Mouse (Mus musculus) bone marrow, adult 2 months (tissue): Measurements from ENCODE around the gene Sgsh. TPM values are rescaled to one million over a fixed set of nuclear protein-coding genes. Genes with fewer than 3 reads are reported as not detected.
A peak's percentile ranks its signal among the peaks of the same experiment; 100 is the strongest.

Source experiments
- H3K27ac ChIP-seq: fragments of 200-500 bp; 2 replicates; pipeline ENCODE4 v1.5.1; 2012; ENCODE audit warnings: low read depth, mild to moderate bottlenecking, control low read depth, inconsistent platforms, low read length; ENCODE audit not compliant: control insufficient read depth, poor library complexity, insufficient read depth
- H3K4me1 ChIP-seq: fragments of 200-500 bp; 2 replicates; pipeline ENCODE4 v1.6.1; 2011; ENCODE audit warnings: low read length; ENCODE audit not compliant: control insufficient read depth, insufficient read depth
- H3K4me3 ChIP-seq: fragments of 200-500 bp; replicated peaks from 2 replicates; pipeline ENCODE3; 2011; ENCODE audit warnings: mild to moderate bottlenecking, low read depth, low read length, control low read depth; ENCODE audit not compliant: control insufficient read depth
- CTCF ChIP-seq: fragments of 200-500 bp; IDR thresholded peaks from 2 replicates; pipeline ENCODE4 v1.5.1; 2011; ENCODE audit warnings: low read length, control low read depth; ENCODE audit not compliant: control insufficient read depth, insufficient read depth
- POLR2A ChIP-seq: fragments of 200-500 bp; IDR thresholded peaks from 2 replicates; pipeline ENCODE4 v1.6.1; 2011; ENCODE audit warnings: low read depth, mild to moderate bottlenecking, control low read depth, low read length, borderline replicate concordance; ENCODE audit not compliant: control insufficient read depth
- WGBS: fragments of 180-500 bp; shearing (Covaris S2); methylation state at CpG from one replicate; pipeline ENCODE4 v1.1.7; 2018; 5-methylcytosine and 5-hydroxymethylcytosine counted together
- polyA plus RNA-seq: library from polyadenylated mRNA; stranded (reverse); fragments of >200 nt; gene quantifications from 2 replicates; pipeline ENCODE4 v1.2.4, GENCODE M21; 2011; ENCODE audit warnings: low replicate concordance; ENCODE audit not compliant: missing spikeins, insufficient read depth, insufficient read length

Sgsh gene
- polyA plus RNA-seq, 1 experiment, result 12.0 TPM

GRCm38 (mm10) chr11:119384904-119385303 lies 29.6 kb upstream of the Sgsh start:
- 2% methylated on average over 4 of the region's 4 CpGs for WGBS

GRCm38 (mm10) chr11:119382338-119382850 lies 27.1 kb upstream of the Sgsh start:
- H3K27ac ChIP-seq, result no peak overlapping the region
- TF ChIP-seq POLR2A (no peak), CTCF (no peak)
- no peak overlapping the region for H3K4me3 ChIP-seq
- H3K4me1 ChIP-seq, result no peaks in the 10 kb centered on the region; the same call in none of the 2 replicates
- WGBS, result 21% methylated on average over 6 of the region's 6 CpGs

More at GRCm38 (mm10) chr11:119384904-119385303, 29.6 kb upstream of the Sgsh start:
- no peak for TF ChIP-seq POLR2A
- no peak for TF ChIP-seq CTCF
- Histone ChIP-seq H3K4me3 (no peak overlapping the region), H3K4me1 (peaks cover 2% of the 10 kb centered on the region), H3K27ac (no peak overlapping the region)

- H3K4me3 ChIP-seq, result no peak overlapping the region
- H3K27ac ChIP-seq, result no peak overlapping the region
- TF ChIP-seq CTCF, result no peak
- TF ChIP-seq POLR2A, result no peak
- WGBS, result 76% methylated on average over 9 of the region's 9 CpGs
- peaks cover 3% of the 10 kb centered on the region for H3K4me1 ChIP-seq
These were observed 26.4 kb upstream of the Sgsh start for GRCm38 (mm10) chr11:119381631-119382337.

- WGBS, result 91% methylated on average over 1 of the region's 1 CpGs
- TF ChIP-seq POLR2A, result no peak
- no peak for TF ChIP-seq CTCF
- Histone ChIP-seq H3K4me3 (no peak overlapping the region), H3K4me1 (peaks cover 10% of the 10 kb centered on the region), H3K27ac (no peak overlapping the region)
These were observed 23.2 kb upstream of the Sgsh start for GRCm38 (mm10) chr11:119378551-119378950.

- H3K27ac ChIP-seq, result peak overlapping the region; percentile 83
- WGBS, result 56% methylated on average over 11 of the region's 11 CpGs
- H3K4me3 ChIP-seq, result no peak overlapping the region
- peaks cover 10% of the 10 kb centered on the region; the same call in 1 of the 2 replicates for H3K4me1 ChIP-seq
- TF ChIP-seq CTCF (no peak), POLR2A (no peak)
These were observed 22.0 kb upstream of the Sgsh start for GRCm38 (mm10) chr11:119377326-119377725.

GRCm38 (mm10) chr11:119375425-119375824 lies 20.1 kb upstream of the Sgsh start:
- H3K4me1 ChIP-seq, result peaks cover 10% of the 10 kb centered on the region; the same call in 1 of the 2 replicates
- H3K4me3 ChIP-seq, result no peak overlapping the region
- WGBS, result 34% methylated on average over 6 of the region's 6 CpGs
- peak overlapping the region; percentile 22 for H3K27ac ChIP-seq
- TF ChIP-seq CTCF (no peak), POLR2A (no peak)

- TF ChIP-seq CTCF (peak; percentile 96), POLR2A (no peak)
- WGBS, result 30% methylated on average over 11 of the region's 11 CpGs
- no peak overlapping the region for H3K4me3 ChIP-seq
- H3K4me1 ChIP-seq, result no peaks in the 10 kb centered on the region; the same call in 1 of the 2 replicates
- H3K27ac ChIP-seq, result no peak overlapping the region
These were observed 8.3 kb upstream of the Sgsh start for GRCm38 (mm10) chr11:119363534-119364145.

GRCm38 (mm10) chr11:119362769-119363533 lies 7.6 kb upstream of the Sgsh start:
- Histone ChIP-seq H3K4me1 (no peaks in the 10 kb centered on the region), H3K27ac (no peak overlapping the region), H3K4me3 (no peak overlapping the region)
- 38% methylated on average over 11 of the region's 11 CpGs for WGBS
- TF ChIP-seq CTCF, result no peak
- no peak for TF ChIP-seq POLR2A

GRCm38 (mm10) chr11:119359089-119359488 lies 3.8 kb upstream of the Sgsh start:
- H3K4me1 ChIP-seq, result peaks cover 4% of the 10 kb centered on the region; the same call in 1 of the 2 replicates
- no peak overlapping the region for H3K4me3 ChIP-seq
- TF ChIP-seq POLR2A (no peak), CTCF (no peak)
- H3K27ac ChIP-seq, result no peak overlapping the region
- WGBS, result 90% methylated on average over 10 of the region's 10 CpGs
